Mouse (Mus musculus): ENCODE measurements around the gene Znrf3.

Gene Znrf3

DNA sequence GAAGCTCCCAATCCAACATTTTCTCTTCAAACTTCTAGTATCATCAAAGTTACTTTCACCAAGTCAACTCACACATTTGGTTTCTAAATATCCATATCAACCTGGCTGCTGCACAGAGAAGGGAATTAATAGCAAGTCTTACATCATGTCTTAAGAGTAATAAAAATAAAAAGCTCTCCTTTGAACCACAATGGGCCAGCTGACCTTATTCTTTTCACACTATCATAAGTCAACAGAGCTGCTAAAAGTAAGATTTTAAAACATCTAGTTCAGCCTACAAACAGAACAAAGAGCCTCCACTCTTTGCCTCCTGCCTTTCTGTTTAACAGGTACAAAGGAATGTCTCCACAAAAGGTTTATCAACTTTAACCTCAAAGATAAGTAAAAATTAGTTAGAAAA is 7.7 kb downstream of the Znrf3 start:
- no peak for DNase-seq

DNA sequence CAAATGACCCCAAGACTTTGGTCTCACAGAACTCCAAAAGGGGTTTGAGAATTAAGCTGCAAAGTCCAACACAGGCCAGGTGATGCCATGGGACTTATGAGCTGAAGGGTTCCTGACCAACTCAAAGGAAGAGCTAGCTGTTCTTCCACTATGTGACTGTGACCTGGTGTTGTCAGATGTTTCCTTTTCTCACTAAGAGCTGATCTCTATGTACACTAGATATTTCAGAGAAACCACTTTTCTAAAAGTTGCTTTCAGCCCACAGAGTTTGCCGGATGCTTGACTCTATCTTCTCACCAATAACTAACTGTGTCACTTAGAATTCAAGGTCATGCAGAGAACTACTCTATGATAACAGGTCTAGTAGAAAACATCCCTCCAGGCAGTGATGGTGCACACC is 9.2 kb downstream of the Znrf3 start:
- DNase-seq = no peak

DNA sequence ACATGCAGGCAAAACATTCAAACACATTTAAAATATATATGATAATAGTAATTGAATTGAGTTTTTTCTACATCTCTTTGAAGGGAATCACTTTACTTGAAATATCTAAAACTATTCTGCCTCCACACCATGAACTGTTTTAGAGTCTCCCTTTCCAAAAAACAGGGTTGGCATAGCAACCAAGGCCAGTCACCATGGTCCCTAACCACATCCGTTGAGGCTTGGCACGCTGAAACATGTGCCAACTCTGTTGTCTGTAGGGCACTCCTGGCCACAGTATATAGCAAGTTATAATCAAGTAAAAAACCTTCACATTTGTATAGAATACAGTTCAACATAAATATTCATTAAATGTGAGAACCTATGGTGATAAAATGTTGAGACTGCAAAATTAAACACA is 12.3 kb downstream of the Znrf3 start:
- DNase-seq = no peak

DNA sequence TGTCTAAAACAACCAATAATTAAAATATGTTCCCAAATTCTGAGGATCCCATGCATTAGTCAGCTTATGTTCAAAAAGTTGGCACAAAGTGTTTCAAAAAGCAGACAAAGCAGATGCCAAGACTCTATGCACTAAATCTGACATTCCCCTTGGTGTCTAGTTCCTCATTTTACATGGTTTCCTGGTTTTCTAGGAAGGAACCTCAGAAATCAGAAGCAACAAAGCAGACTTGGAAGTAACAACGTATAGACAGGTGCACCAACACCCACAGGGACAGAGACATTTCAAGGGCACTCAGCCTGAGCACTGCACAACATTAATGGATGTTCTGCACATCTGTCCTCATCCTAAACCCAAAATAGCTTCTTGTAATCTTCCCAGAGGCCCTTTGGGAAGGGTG is 13.8 kb downstream of the Znrf3 start:
- no peak for DNase-seq

DNA sequence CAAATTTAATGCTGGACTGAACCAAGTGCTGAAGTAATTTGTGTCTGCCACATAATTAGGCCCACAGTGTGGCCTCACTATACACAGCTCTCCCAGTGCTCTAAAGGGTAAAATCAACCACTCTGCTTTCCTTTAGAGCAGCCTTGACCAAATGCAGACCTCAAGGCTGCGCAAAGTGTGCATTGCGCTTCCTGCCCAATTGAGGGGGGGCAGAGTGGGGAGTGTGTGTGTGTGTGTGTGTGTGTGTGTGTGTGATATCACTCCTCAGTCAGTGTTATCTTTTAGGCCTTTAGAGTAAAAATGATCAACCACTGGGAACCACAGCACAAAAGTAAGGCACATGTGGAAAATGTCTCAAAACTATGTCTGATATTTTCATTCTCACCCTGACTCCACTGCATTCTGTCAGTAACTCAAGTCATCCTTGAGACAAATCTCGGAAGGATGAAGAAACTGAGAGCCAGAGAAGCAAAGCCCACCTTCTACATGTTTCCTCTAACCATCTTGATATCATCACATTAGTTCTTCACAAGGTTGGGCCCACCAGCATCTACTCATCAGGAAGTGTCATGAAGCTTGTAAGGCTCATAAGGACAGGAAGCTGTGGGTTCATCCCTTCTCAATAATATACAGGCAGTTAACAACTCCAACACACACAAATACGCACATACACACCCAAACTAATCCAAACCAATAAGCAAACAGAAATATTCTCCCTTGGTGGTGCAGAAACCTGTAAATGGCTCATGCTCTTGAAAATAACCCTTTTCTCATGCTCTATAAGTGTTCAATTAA is 15.1 kb downstream of the Znrf3 start:
- no peak for DNase-seq

DNA sequence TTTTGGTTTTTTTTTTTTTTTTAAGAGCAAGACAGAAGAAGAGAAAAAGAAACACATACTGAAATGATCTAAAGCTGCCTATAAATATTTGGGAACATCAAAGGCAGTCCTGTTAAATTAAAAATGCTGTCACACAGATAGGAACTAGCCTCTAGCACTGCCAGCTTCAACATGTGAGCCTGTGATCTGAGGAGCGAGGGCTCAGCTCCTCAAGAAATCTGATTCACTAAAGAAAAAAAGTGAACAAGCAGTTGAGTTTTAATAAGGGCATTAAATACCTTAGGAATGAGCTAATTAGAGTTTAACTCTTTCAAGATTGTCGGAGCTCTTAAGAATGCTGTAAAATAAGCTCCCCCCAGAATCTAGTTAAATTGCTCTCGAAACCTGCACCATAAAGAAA is 17.4 kb downstream of the Znrf3 start:
- DNase-seq = no peak

DNA sequence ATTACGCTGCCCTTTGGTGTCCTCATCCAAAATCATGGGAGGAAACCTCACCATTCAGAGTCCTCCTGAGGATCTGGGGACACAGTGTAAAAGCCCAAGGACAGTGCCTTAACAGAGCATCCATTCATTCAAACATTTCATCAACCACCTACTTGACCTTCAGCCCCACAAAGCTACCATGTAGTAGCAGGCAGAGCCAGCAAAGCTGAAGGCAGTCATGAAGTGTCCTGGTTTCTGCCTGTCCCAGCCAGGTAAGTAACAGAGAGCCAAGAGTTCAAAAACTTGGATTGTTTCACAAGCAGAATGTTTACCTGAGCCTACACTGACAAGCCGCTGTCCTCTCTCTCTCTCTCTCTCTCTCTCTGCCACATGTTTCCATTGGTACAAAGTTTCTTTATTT is 18.3 kb downstream of the Znrf3 start:
- no peak for DNase-seq

DNA sequence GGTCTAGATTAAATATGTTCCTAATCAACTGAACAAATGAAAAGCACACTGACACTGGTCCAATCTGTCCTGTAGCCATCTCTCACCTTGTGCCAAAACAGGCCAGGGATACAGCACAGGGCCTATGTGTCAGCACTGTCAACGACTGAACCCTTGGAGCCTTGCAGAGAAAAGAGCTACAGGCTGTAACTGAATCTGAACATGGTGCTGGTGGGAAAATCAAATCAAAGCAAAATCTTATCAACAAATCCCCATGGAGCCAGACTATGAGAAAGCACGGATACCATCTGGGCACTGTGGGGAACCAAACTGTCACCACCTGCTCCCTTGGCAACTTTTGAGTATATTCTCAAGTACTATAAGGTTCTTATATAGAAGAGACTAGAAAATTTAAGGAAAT is 19.5 kb downstream of the Znrf3 start:
- DNase-seq = peak; percentile 92

DNA sequence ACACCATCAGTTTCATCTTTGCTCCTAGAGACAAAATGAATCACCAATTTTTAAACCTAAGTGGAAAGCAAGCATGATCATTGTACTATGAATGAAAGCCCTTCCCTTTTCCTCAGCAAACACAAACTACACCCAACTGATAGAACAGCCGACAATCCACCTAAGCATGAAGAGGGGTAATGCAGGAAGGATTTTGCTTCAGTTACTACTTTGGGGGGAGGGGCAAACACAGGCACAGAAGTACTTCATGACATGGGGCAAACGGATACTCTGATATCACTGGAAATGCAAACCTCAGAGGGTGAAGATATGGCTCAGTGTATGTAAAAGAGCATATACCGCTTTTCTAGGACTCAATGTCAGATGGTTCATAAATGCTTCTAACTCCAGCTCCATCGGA is 20.5 kb downstream of the Znrf3 start:
- no peak for DNase-seq

DNA sequence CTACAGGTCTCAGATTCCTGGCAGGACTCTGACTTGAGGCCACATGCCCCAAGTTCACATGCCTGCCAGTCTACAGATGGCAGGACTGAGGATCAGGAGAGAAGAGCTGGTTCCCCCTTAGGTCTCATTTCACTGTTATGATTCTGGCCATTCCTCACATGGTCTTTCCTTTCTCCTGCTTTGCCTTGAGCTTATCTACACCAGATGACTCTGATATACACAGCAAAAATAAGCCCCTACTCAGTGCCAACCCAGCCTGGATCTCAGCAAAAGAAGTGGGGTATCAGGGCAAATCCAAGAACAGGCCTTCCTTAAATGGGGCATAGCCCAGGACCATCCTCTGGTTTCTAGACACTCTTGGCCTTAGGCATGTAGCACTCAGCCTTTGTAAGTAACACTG is 21.6 kb downstream of the Znrf3 start:
- DNase-seq = no peak

DNA sequence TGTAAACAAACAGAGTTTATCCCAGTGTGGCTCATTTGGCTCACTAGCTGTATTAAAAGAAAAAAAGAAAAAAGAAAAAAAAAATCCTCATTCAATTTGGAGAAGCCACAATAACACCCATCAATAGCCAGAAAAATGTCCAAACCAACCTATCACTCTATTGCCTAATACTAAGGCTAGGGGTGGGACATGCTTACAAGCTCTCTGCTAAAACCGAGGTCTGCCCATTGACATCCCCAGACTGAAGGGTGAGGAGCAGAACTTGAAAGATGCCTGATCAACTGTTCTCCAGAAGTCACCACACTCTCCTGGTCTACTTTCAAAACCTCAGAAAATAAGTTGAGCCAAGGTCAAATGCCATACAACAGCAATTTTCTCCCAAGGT is 22.4 kb downstream of the Znrf3 start:
- DNase-seq = no peak

DNA sequence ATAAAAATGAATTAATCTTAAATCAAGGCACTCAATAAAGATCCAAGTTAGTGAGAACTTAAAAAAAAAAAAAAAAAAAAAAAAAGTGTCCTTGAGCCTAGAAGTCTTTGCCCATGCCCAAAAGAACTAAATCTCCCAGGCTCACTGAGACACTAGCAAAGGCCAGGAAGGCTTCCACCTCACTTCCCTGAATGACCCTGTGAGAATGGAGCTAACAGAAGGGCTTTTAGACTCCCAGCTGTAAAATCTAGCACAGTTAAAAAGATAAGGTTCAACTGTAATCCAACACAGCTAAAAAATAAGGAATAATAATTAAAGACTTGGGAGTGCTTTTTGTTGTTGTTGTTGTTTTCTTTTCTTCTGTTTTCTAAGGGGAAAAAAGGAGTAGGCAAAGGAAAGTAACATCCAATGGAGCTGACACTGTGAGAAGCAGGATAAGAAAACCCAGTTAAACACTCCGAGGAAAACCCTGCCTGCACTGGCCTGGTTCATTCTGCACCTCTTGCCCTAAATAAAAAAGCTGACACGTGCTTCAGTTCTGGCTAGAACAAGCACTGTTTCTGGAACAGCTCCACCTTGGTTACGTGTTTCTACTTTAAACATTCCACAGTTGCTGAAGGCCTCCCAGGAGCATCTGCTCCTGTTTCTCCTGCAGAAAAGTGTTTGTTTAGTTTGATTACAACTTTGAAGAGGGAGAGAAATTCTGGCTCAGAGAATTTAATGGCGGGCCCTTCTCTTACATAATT is 23.0 kb downstream of the Znrf3 start:
- peak; percentile 88 for DNase-seq

DNA sequence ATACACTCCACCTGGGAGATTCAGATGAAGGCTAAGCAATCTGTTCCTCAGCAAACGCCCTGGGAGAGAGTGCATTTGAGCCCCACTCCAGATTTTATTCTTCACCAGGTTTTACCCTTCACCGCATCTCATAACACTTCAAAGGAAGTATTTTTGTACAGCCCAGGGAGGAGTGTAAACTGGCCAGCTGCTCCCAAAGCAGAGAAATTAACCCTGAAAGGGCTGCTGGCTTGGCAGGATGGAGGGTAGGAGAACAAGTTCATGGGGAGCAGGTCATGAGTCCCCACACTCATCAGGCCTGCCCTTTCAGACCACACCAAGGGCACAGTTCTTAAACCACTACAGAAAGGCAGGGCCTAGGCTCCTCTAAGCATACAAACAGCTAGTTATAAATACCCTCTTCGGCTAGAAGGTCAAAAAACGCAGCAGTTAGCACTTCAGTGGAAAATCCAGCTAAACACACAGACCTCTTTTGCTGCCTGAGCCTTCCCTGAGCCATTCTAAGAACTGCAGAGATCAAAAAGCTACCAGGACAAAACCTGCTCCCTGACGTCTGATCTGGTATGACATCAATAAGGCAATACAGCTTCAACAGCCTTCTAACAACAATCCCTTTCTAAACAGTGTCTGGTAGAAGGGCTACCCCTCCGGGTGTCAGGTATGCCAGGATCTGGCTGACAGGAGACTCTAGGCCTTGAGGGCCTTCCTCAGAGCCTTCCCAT is 28.9 kb downstream of the Znrf3 start:
- DNase-seq = no peak

DNA sequence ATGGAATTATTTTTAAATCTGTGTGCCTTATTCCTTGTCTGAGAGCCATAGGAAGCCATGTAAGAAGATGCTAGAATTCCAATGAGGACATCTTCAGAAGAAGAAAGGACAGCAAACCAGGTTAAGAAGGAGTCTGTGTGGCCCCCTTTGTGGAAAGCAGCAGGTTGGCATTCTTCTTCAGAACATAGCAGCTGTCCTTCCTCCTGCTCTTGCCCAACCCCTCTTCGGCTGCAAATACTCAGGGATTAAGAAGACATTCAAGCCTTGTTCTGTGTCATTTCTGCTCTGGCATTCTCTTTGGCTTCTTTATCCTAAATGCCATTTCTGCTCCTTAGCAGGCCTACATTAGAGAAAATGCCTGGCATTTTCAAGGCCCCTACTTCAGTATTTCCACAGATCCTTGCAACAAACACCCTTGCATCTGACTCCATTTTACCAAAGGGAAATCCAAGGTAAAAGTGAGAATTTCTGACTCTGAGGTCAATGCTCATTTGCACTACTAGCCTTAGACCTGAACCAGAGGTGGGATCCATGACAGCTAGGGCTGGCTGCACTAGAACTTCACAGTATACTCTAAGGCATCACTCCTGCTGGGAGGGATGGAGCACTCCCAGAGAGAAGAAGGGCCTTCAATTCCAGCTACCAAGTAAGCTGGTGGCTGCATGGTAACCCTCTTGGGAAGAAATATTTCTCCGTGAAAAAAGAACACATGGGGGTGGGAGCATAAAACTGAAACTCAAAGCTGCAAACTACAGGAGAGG is 29.6 kb downstream of the Znrf3 start:
- no peak for DNase-seq

DNA sequence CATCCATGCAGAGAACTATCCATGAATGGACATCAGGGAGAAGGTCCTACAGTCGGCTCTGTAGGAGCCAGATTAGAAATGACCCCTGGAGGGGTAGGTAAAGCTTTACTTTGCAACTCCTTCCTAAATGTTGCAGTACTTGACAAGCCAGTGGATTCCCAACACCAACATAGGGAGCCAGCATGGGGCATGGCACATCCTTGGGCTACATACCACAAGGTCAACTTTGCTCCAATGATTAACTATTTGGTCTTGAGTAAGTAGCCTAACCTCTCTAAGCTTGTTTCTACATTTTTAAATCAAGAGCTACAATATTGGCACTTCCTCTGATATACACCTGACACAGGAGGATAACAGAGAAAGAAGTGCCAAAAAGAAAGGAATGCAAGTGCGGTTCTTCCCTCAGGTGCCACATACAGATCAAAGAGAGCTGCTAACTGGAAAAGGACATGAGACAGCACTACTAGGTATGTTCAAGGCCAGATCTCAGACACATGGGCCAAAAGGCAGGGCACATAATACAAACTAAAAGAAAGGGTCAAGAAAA is 31.9 kb downstream of the Znrf3 start:
- no peak for DNase-seq

DNA sequence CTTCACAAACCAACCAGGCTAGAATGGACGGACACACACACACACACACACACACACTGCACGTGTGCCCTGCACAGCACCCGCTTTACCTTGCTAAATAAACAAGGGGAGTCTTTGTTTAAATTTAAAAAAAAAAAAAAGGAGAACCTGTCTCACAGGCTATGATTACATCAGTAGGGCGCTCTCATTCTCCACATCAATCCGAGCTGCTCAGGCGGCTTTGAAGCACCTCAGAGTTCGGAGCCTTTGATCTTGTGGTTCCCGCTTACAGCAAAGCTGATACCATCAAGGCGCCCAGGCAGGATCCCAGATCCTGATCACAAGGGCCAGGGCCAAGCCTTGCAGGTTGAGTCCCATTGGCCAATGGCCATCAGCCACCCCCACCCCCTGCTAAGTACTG is 33.1 kb downstream of the Znrf3 start:
- DNase-seq = no peak

DNA sequence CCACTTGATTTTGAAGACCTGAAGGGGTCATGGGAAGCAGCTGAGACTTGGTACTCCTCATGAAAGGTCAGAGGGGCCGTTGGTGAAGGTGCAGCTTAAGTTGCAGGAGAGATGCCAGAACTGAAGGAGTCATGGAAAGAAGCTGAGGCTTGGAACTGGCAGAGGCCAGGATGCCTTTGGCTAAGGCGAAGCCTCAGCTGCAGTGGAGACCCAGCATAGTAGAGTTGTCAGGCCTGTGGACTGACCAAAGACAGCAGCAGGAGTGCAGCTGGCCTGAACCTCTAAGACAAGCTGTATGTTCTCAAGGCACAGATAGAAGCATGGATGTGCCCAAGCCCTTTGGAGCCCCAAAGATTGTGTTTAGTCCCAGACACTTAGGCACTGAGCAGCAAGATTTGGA is 40.5 kb downstream of the Znrf3 start:
- no peak for DNase-seq

DNA sequence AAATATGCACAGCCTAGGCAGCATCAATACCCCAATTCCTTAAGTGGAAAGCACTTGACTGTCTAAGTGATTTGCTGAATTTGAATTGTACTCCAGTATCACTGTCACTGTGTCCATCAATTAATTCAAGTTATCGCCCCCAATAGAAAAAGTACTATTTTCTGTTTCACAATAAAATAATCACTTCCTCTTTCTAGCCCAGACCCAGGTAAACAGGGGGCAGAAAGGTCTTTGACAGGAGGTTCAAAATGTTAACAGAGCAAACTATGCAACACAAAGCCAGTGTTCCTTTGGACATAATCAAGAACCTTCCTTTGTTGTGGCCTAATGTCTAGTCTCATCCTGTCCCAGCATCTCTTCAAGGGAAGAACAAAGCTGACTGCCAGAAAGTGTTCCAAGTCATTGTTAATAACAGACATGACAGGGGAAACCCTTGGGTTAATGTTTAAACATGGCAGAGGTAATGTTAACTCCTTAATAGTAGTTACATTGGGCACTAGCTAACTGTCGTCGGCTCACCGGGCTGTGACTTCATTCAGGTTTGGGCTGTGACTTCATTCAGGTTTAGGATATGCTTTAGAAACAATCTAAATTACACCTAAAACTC is 42.4 kb downstream of the Znrf3 start:
- DNase-seq = no peak

DNA sequence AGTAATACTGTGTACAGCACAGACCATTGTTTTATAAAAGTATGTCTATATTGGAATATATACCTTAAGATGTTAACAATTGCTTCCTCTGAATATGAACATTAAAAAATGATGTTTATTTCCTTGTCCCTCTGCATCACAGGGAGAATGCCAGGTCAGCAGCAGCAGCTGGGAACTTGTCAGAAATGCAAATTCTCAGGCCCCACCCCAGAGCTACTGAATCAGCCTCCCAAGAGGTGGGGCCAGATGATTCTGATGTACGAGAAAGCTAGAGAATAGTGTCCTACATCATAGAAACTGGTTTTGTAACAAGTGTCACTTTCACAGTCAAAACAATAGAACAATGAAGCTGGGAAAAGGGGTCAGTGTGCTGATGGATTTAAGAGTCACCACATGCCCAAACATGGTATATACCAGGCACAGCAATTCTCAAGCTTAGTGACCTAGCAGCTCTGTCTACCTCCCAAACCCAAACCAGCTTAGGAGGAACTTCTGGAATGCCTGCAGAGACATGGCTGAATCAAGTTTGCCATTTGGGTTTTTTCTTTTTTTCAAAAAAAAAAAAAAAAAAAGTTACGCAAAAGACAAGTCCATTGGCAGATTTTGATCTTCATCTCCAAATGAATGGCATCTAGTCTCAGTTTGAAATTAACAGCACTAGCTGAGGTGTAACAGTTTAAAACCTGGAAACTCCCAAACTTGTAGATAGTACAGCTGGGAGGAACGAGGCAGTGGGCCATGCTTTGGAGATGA is 46.2 kb downstream of the Znrf3 start:
- DNase-seq = no peak

DNA sequence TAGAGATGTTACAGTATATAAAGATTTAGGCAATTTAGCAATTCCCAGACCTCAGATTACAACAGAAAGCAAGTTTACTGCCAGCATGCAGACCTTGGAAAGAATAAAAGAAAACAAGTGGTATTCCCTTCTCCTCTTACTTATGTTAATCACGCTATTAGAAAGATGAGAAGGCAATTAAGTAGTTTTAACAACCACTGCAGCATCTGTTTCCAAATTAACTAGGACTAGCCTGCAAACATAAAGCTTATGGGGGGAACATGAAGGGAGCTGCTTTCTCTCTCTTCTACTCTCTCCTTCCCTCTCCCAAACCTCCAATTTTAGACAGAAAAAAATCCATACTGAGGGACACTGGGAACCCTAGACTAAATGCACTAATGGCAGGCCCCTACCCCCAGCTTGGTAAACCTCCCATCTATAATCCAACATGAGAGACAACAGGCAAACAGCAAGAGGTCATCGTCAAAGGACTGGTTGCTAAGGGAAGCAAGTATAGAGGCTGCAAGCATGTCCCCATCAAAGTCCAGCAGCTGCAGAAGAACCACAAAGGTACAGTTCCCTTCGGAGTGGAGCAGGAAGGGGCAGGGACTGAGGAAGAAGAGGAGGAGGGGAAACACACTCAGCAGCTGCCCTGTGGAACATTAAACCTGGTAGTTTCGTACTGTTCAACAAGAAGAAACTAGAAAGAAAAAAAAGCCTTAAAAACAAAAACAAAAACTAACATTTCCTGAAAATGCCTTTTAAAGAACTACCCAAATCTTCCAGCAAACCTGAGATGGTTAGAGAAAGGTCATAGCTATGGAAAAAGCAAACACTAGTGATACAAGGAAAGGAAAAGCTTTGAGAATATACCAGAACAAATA is 53.4 kb downstream of the Znrf3 start:
- DNase-seq = no peak

DNA sequence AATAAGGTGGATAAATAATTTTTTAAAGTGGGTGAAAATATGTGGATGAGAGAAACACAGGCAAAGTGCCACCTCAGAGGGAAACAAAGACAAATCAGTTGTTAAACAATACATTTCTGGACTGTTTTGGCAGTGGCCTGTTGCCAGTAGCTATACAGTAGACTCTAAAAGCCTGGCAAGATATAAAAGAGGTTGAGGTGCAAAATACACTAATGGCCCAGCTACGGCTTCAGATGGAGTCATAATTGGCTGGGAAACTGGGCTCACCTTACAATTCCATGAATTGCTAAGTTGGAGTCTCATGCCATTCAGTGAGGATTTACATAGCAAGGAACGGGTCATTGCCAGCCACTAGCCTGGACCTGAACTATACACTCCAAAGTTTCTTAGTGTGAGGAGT is 62.0 kb downstream of the Znrf3 start:
- DNase-seq = no peak

All from cerebellum, adult 9-10 months (tissue).